Mouse (Mus musculus) left cerebral cortex, postnatal 14 days (tissue): Measurements from ENCODE around the gene Hprt. TPM values are rescaled to one million over a fixed set of nuclear protein-coding genes. Genes with fewer than 3 reads are reported as not detected.
"Not testable (repeated sequence)": the region's sequence is repeated elsewhere in the genome, so short reads cannot be mapped to it uniquely, and the experiment has no call there.

Experiments used
- DNase-seq, 2 experiments: peaks; one replicate each; pipeline ENCODE4 v3.0.0; 2021 to 2022; ENCODE audit warnings: low spot score in 2 of 2, mixed read lengths in 1 of 2
- intact Hi-C: fragments of 180-260 bp; cut with DNase I; formaldehyde crosslinking; loops from one replicate; pipeline ENCODE4 v1.15.1; 2025
- long read RNA-seq, 2 experiments: library from polyadenylated mRNA; stranded (forward); transcript quantifications; one replicate each; pipeline ENCODE4 v2.0.0; 2021
- total RNA-seq, 2 experiments: library from RNA; stranded (reverse); gene quantifications; 2 replicates each; pipeline ENCODE4 v1.2.3; 2021

Hprt gene
- 100 to 1,000 TPM; 142 to 161 TPM for total RNA-seq
- long read RNA-seq, experiment 1, transcript Hprt-201 (9 exons, 1,289 nt) = major isoform, 7 of 7 reads
- long read RNA-seq, experiment 1, partial matches to known transcripts = 0 of 7 reads
- long read RNA-seq, experiment 1, other reads (novel, unspliced or antisense) = 0 of 7 reads
- long read RNA-seq, experiment 2, transcript Hprt-201 (9 exons, 1,289 nt) = major isoform, 5 of 7 reads
- long read RNA-seq, experiment 2, partial matches to known transcripts = 0 of 7 reads
- long read RNA-seq, experiment 2, other reads (novel, unspliced or antisense) = 2 of 7 reads

DNA sequence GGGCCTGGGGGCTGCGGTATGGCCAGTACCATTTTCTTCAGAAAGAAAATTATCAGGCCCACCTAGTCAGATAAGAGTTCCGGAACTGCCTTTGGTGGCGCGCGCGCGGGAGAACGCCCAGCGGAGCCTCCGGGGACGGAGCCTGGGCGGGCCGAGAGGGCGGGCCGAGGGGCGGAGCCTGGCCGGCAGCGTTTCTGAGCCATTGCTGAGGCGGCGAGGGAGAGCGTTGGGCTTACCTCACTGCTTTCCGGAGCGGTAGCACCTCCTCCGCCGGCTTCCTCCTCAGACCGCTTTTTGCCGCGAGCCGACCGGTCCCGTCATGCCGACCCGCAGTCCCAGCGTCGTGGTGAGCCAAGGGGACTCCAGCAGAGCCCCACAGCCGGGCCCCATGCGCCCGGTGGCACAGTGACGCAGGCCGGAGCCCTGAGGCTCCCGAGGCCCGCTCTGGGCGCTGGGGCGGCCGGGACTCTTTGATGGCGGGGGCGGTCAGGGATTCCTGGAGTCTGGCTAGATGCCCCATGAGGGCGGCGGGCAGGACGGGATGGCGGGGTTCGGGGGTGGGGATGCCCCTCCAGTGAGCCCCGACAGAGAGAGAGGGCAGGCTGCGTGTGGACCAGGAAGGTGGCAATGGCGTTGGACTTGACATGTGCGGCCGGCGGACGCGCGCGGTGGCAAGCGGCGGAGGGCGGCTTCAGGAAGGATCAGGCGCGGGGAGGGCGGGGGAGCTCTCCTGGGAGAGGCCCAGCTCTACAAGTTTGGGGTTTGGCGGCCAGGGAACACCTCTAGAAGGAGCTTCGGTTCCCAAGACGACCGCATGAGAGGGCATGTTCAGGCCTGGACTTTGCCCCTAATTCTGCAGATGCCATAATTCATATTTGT is at the start of gene Hprt:
Gene Hprt, plus strand, starts transcription at position 233 of the 879 bp plus-strand sequence.
- intact Hi-C loops = no loop called here
- DNase-seq = peak; percentile 75 to 85

DNA sequence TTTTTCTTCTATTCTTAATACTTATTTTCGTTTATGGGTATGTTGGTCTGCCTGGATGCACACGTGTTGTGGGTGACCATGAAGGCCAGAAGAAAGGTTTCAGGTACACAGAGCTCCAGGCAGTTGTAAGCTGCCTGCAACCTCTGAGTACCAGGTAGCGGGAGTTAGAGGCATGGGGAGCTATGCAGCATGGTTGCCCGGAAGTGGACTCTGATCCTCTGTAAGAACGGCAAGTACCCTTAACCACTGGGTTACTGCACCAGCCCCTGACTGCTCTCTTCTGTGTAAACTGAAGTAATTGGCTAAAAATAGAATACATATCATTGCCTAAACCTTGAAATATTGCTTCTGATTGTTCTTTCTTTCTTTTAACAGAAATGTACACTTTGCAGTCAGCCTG is 42.4 kb upstream of the Hprt start:
- no peak for DNase-seq
- intact Hi-C loops = no loop called here

DNA sequence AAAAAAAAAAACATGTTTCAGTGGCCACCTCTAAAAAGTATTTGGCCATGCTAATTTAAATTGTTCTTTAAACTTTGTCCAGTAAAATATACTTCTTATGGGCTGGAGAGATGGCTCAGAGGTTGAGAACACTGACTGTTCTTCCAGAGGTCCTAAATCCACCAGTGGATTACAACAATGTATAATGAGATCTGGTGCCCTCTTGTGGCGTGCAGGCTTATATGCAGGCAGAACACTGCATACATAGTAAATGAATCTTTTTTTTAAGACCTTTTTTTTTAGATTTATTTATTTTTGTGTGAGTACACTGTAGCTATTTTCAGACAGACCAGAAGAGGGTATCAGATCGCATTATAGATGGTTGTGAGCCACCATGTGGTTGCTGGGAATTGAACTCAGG is 38.2 kb upstream of the Hprt start:
- DNase-seq = peak in 1 of 2 experiments; percentile 9
- intact Hi-C loops = no loop called here

DNA sequence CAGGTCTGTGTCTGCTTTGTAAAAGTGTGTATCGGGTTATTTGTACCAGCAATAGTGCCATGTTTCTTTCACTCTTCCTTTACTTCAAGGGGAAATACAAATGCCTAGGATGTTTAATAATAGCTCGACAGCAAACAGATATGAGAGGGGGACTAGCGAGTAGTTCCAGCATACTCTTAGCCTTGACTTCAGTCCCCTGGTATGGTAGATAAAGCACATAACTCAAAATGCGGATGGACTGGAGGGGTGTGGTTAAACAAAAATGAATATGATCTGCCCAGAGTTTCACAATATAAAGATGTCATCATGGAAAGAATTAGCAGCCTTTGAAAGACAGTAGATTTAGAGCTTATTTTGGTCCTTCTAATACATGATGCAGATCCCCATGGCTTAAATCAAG is 31.0 kb upstream of the Hprt start:
- no peak for DNase-seq
- intact Hi-C loops = no loop called here

DNA sequence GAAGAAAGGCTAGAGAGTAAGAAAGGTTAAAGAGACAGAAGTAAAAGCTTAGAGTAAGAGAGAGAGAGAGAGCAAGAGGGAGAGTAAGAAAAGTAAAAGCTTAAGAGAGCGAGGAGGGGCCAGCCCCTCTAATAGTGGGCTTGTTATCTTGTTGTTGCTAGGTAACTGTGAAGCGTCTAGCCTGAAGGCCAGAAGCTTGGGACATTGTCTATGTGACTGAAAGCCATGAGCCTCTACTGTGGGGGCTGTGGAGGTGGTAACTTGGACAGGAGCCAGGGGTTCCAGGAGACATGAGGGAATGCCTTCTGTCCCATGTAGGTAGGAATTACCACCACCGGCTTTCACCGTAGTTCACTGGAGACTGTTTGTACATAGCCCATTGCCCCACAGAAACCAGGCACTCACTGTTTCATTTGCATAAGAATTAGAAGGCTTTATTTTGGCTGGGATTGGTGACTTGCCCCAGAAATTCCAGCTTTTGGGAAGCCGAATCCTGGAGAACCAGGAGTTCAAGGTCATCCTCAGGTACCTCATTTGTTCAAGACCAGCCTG is 26.3 kb upstream of the Hprt start:
- no peak for DNase-seq
- intact Hi-C loops = no loop called here

DNA sequence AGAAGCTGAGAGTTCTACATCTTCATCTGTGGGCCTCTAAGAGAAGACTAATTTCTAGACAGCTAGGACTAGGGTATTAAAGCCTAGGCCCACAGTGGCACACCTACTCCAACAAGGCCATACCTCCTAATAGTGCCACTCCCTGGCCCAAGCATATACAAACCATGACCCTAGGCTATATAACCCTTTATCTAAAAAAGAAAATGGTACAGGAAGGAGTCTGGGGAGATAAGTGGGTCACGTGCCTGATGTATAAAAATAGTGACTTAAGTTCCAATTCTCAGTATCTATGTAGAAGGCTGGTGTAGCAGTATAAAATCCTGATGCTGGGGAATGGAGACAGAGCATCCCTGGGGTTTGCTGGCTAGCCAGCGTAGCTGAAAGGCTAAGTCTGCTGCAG is 22.8 kb upstream of the Hprt start:
- intact Hi-C loops = no loop called here

DNA sequence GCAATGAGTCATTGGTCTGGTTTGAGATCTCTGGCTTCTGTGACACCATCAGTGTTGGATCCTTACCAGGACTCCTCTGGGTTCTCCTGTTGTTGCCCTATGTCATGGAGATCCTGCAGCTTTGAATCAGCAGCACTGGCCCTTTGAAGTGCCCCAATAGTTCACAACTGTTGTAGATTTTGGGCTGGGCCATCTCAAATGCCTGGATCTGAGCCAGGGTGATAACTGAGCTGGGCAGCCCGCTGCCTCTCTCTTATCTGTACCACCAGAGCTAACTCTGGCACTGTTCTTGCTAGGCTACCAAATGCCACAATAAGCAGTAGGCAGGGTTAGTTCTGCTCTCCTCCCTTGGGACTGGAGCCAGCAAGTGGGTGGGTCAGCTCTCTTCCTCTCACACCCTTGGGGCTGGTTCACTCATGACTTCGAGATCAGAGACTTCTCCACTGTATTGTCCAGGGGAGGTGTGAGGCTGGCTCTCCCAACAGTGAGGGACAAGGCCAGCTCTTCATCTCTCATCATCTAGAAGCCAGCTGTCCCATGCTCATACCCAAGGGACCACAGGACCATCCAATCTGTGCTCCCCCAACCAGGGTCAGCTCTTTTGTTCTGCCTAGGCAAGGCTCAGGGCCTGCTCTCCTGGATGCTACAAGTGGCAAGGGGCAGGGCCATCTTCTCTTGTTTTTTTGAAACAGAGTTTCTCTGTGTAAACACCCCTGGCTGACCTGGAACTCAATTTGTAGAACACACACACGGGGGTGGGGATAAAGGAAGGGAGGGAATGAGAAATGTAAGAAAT is 16.5 kb upstream of the Hprt start:
- DNase-seq = no peak

More for the DNA sequence above, 22.8 kb upstream of the Hprt start:
- no peak for DNase-seq

DNA sequence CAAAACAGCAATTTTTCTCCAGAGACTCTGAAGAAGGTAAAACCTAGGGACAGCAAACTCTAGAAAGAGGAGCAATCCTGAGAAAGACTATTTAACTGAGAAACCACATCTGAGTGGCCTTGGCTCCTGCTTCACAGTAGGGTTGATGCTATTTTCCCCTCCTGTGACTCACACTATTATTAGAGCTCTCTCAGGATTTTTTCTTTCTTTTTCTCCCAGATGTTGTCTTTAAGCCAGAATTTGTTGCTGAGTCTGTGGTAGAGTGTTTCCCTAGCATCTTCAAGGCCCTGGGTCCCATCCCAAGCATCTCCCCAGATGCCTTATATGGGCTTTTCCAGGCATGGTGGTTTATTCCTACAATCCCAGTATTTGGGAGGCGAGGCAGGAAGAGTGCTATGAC is 15.8 kb upstream of the Hprt start:
- intact Hi-C loops = no loop called here
- DNase-seq = no peak

More for the DNA sequence above, 16.5 kb upstream of the Hprt start:
- intact Hi-C loops = no loop called here

DNA sequence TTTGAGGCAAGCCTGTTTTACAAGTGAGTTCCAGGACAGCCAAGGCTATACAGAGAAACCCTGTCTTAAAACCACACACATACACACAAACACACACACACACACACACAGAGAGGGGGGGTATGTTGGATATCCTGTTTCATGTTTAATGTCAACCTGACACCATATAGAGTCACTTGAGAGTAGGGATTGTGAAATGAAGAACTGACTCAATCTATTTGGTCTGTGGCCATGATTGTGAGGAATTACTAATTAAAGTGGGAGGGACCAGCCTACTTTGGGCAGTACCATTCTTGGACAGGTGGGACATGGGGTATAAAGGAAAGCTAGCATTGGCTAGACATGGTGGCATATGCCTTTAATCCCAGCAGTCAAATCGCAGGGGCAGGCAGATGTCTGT is 15.3 kb upstream of the Hprt start:
- no peak for DNase-seq
- intact Hi-C loops = no loop called here

DNA sequence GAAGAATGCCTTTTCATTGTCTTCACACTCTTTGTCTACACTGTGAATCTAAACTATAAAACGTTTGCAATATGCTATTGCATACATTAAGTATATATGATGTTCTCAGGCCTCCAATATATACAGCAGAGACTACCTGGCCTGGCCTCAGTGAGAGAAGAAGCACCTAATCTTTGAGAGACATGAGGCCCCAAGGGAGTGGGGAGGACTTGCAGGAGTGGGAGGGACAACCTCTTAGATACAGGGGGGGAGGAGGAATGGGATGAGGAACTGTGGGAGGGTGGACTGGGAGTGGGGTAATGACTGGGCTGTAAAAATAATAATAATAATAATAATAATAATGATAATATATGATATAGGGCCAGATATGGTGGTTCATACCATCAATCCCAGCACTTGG is 9.4 kb upstream of the Hprt start:
- intact Hi-C loops = no loop called here
- DNase-seq = no peak

DNA sequence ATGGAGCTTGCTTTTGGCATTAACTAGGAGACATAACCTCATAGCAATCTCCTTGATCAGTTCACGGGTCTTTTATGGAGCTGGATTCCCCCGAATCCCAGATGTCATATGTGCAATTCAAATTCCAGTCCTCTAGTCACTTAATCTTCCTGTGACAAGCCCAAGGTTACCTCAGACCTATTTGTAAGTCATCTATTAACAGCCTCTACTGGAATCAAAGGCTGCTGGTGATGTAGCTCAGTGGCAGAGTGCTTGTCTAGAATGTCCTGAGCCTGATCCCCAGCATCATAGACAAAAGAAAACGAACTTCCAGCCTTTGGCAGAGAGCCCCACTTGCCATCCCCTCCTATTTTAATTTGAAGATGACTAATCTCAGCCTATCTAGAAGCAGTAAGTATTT is 6.6 kb upstream of the Hprt start:
- no peak for DNase-seq
- intact Hi-C loops = no loop called here

DNA sequence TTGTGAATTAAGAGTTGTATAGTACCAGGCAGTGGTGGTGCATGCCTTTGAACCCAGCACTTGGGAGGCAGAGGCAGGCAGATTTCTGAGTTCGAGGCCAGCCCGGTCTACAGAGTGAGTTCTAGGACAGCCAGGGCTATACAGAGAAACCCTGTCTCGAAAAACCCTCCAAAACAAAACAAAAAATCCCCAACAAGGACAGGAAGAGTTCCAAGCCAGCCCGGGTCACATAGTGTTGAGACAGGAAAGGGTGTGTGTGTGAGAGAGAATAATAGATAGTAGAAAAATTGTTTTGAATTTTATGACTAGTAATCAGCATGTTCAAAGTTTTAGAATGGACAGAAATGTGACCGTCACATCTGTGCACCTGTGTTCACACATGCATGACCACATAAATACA is 6.8 kb downstream of the Hprt start:
- intact Hi-C loops, DNase-seq: not testable (repeated sequence)

DNA sequence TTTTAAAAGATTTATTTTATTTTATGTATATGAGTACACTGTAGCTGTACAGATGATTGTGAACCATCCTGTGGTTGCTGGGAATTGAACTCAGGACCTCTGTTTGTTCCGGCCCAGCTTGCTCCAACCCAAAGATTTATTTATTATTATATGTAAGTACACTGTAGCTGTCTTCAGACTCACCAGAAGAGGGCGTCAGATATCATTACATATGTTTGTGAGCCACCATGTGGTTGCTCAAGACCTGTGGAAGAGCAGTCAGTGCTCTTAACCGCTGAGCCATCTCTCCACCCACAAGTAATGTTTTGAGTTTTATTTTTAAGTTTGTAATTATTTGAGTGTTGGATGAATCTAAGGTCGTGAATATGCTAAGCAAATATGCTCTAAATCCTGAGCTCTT is 16.9 kb downstream of the Hprt start:
- intact Hi-C loops = not testable (repeated sequence)

DNA sequence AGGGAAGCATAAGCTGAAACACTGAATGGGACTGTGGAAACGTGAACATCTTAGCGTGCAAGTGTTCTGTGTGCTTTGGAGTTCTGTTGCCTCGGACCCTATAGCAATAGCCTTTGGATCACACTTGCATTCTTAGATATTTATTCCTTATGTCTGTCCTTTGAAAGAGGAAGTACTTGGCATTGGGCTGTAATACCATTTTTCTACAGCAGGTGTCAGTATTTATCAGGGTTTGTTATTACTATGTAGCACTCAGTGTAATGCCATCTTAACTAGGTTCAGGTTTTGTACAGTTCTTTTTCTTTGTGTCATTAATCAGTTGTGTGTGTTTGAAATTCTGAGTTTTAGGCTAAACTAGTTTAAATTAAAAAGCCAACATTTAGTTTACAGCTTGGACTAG is 18.1 kb downstream of the Hprt start:
- DNase-seq = peak; percentile 39 to 62

More for the DNA sequence above, 16.9 kb downstream of the Hprt start:
- DNase-seq = not testable (repeated sequence)

DNA sequence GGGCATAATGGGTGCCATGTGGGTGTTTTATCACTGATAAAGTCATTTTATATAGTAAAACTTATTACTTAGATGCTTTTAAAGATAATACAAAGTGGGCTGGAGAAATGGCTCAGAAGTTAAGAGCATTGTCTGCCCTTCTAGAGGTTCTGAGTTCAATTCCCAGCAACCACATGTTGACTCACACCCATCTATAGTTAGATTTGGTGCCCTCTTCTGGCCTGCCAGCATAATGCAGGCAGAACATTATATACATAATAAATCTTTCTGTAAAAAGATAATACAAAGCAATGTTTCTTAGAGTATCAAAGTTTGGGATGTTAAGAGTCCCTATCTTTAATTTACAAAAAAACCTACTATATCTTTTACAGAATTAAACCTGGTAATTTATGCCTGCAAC is 27.6 kb downstream of the Hprt start:
- intact Hi-C loops = no loop called here
- DNase-seq = peak in 1 of 2 experiments; percentile 3

More for the DNA sequence above, 18.1 kb downstream of the Hprt start:
- intact Hi-C loops = no loop called here

DNA sequence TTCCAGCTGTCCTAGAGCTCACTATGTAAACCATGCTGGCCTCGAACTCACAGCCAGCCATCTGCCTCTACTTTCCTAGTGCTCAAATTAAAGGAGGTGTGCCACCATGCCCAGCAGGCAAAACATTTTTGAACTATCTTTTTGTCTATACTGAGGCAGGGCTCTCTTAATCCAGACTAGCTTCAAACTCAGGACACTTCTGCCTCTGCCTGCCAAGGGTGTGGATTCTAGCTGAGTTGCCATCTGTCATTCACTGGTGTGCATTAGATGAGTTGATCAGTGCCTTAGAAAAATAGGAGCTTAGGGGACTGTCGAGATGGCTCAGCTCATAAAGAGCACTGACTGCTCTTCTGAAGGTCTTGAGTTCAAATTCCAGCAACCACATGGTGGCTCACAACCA is 35.1 kb downstream of the Hprt start:
- no peak for DNase-seq
- intact Hi-C loops = loop anchor here (10.0 kb wide), 1 partner anchor 232 kb away; no protein-coding TSS in a partner anchor

DNA sequence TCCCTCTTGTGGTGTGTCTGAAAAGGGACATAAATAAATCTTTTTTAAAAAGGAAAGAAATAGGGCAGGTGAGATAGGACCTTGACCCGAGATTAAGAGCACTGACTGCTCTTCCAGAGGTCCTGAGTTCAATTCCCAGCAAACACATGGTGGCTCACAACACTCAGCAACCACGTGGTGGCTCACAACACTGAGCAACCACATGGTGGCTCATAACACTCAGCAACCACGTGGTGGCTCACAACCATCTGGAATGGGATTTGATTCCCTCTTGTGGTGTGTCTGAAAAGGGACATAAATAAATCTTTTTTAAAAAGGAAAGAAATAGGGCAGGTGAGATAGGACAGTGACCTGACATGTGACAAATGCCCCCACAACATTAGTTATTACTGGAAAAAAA is 36.3 kb downstream of the Hprt start:
- intact Hi-C loops = loop anchor here (10.0 kb wide), 1 partner anchor 231 kb away; no protein-coding TSS in a partner anchor

DNA sequence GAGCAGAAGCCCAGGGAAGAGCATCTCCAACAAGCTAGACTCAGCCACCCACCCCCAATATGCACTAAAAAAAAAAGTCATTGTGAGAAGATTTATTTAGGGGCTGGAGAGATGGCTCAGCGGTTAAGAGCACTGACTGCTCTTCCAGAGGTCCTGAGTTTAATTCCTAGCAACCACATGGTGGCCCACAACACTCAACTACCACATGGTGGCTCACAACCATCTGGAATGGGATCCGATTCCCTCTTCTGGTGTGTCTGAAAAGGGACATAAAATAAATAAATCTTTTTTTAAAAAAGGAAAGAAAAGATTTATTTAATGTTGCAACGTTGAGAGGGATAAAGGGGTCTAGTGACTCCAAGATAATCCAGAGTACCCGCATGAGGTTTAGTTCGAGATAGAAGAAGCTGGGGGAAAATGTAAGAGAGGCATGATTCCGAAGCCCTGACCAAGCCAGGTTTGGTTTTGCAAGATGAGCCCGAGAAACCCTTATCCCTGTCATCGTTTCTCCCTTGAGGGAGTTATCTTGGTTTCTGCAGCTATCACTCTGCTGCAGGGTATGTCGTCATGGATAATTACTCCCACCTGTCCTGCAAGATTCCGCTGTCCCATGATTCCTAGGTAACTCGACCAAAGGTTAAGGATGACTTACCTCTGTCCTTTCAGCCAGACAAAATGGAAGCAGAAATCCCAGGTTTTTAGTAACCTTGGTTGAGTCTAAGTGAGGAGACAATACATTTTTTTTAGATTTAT is 37.7 kb downstream of the Hprt start:
- intact Hi-C loops = loop anchor here (10.0 kb wide), 1 partner anchor 229 kb away; no protein-coding TSS in a partner anchor
- DNase-seq = peak in 1 of 2 experiments; percentile 4

More for the DNA sequence above, 36.3 kb downstream of the Hprt start:
- peak in 1 of 2 experiments; percentile 18 for DNase-seq

DNA sequence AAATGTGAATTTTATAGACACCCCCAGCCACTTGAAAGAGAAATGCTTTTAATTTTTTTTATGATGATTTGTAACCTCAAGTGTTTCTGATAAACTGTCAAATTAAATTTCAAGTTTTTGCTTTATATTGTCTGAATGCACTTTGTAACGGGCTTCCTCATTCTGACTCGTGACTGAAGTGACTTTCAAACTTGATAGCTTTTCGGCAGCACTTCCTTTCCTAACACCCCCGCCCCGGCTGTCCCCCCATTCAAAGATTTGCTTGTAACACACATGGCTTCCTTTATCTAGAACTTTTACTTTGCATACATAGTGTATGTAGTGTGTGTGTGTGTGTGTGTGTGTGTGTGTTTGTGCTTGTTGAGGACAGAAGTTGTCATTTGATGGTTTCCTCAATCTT is 41.6 kb downstream of the Hprt start:
- DNase-seq = no peak
- intact Hi-C loops = loop anchor here (10.0 kb wide), 1 partner anchor 225 kb away; no protein-coding TSS in a partner anchor
